Mouse (Mus musculus) C2C12 (cell line): ENCODE results near the gene Cercam.

Experiments used
- CTCF ChIP-seq: IDR thresholded peaks from one replicate; pipeline ENCODE4 v1.5.1; 2011; ENCODE audit not compliant: control insufficient read depth, insufficient read depth, insufficient read length
- MAX ChIP-seq: IDR thresholded peaks from one replicate; pipeline ENCODE4 v1.6.1; 2011; ENCODE audit warnings: mild to moderate bottlenecking, control low read depth
- MYOG ChIP-seq: IDR thresholded peaks from one replicate; pipeline ENCODE4 v1.6.1; 2011; ENCODE audit not compliant: control insufficient read depth, insufficient read length; ENCODE audit errors: extremely low read depth
- USF1 ChIP-seq: IDR thresholded peaks from one replicate; pipeline ENCODE4 v1.6.1; 2011; ENCODE audit warnings: low read depth, mild to moderate bottlenecking, control low read depth, moderate library complexity

GRCm38 (mm10) chr2:29891773-29892172 is 22.8 kb downstream of the Cercam start:
- TF ChIP-seq CTCF (no peak), MAX (no peak), USF1 (no peak), MYOG (no peak)
